Mouse (Mus musculus): ENCODE results near the gene Gpc5.
A peak's percentile ranks its signal among the peaks of the same experiment; 100 is the strongest.

Gpc5 gene

DNA sequence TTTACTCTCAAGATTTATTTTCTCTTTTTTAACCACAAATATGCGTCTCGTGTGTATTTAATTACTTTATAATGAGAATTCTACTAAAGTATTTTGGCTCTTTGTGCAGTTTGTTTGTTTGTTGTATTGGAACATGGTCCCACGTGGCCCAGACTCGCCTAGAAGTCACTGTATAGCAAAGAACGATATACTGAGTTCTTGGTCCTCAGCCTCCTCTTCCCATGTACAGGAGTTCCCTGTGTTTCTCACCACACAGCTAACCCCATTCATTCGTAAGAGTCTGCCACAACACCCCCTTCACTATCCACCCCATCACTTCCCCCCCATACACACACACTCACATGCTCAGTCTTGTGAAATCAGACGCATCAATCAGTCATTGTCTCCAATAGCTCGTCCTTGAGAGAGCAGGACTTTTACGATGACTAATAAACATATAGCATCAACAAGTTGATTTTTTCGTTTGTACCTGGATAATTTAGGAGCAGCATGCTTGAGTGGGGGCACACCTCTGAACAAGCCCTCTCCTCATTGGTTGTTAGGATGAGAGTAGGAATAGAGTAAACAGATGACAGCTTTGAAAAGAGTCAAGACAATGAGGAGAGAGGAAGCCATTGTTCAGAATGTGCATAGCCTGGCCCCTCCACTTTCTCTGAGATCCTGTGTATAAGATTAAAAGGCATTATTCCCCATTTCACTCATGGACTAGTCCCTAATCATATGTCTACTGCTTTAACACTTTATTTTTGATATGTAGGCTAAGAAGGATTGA lies 740.0 kb downstream of the Gpc5 start:
- no peak for DNase-seq (ENCODE audit: low spot score in 2 of 2)

DNA sequence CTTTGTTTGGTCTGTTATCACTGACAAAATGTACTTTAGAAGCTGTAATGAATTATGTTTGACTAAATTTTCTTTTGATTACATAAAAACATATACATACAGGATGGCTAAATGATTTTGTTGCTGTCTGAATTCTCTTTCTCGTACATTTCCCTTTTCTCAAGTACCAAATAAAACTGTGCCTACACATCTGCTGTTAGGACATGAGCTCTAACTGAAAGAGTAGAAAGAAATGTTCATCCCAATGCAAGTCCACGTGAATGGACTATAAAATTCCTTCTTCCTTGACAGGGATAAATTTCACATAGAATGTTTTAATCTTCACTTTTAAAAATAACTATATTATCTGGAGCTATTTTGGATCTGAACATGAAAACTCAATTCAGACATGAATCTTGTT lies 751.8 kb downstream of the Gpc5 start:
- peak in 1 of 2 experiments; percentile 7 for DNase-seq (ENCODE audit: low spot score in 2 of 2)

DNA sequence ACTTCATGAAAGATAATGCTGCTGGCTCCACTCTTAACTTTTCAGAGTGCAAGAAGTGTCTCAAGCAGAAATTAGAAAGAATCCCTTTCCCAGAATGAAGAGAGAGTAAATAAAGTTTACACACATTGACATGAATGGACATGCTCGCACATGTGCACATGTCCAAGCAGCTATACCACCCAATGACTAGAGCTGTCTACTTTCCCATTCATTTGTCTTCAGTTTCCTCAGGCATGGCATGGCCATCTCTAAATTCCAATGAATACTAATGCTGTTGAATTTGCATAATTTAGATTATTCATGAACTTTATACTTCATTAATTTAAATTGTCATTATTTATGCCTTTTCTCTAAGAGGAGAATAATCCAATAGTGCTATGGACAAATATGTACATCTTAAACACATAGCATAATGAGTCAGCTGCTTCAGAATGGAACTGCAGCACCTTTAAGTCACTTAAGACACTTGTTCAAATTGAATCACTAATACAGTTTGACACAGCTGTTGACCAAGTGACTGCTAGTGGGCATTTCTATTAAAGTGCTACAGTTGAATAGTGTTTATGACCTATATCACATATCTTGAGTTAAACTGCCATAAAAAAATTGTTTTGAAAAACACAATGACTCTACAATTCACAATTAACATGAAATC lies 752.9 kb downstream of the Gpc5 start:
- DNase-seq (ENCODE audit: low spot score in 2 of 2) = no peak

DNA sequence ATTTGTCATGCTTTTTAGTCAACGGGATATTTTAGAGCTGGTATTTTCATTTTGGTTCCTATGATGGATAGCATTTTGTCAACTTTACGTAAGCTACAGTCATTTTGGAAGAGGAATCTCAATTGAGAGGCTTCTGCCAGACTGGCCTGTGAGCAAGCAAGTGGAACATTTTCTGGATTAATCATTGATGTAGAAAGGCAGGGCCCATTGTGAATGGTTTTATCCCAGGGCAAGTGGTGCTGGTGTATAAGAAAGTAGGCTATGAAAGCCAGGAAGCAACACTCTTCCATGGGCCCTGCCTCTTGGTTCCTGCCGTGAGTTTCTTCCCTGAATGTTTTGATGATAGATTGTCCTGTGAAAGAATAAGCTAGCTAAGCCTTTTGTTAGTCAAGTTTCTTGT lies 777.1 kb downstream of the Gpc5 start:
- DNase-seq (ENCODE audit: low spot score in 2 of 2) = no peak

DNA sequence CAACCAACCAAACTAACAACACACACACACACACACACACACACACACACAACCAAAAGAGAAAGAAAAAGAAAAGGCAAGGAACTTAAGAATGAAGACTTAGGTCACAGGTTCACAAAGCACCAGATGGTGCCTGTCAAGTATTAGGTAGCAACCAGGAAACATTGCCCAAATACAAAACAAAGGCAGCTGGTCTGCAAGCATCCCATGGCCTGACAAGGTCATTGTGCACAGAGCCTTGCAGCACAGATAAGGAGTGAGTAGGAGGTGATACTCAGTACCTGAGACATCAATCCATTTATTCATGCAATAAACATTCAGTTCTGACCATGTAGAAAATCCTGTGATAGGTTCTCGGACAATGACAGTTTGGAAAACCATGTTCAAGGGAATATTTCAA lies 884.0 kb downstream of the Gpc5 start:
- no peak for DNase-seq (ENCODE audit: low spot score in 2 of 2)

DNA sequence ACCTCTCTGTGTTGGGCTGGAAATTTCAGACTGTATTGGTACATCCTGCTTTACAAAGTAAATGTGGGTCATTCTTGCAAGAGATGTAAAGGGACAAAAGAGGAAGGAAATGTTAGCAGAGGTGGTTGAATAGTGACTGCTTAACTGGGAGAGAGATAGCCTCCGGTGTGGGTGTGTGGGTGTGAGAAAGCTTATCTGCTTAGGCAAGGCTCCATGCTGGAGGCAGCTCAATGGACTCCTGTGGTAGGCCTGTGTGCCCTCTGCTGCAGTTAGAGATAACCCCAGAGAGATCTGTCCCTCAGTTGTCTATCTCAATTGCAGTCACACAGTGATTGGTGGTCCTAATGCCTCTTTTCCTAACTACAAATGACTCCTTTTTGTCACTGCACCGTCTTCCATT lies 887.2 kb downstream of the Gpc5 start:
- DNase-seq (ENCODE audit: low spot score in 2 of 2) = no peak

DNA sequence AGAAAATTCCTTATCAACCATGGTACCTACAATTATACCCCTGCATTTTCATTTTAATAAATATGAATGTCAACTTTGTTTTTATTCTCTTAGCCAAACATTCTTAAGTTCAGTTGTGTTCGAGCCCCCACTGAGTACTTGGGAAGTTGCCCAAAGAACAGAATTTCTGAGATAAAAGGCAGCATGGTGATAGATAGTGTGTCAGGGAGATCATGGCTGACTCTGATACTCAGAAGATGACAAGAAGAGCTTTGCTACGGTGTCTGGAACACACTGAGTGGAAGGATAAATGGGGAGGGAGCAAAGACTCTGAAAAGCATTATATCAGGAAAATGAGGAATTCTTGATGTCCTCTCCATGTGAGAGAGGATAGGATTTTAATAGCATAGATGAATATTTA lies 898.7 kb downstream of the Gpc5 start:
- no peak for DNase-seq (ENCODE audit: low spot score in 2 of 2)

DNA sequence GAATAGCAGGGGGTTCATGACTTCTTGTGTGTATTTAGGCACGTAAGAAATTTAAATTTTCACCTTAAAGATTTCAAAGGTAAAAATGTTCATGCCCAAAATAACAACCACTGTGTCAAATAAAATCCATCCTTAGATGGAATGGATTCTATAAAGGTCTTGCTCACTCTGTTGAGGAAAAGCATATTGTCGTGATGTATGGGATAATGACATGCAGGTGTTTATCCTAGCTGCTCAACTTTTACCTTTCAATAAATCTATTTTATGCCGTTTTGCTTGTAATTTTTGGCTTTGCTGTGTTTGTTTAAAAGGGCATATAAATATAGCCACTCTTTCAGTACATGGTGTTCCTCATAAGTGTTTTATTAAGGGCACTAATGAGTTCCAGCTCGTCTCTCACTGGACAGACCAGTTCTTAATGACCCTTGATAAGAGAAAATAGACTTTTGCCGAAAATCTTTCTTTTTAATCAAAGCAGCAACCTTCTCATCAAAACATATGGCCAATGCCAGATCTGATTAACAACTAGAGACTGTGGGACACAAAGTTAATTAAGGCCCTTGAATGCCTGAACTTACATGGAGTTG lies 901.6 kb downstream of the Gpc5 start:
- DNase-seq (ENCODE audit: low spot score in 2 of 2) = no peak

DNA sequence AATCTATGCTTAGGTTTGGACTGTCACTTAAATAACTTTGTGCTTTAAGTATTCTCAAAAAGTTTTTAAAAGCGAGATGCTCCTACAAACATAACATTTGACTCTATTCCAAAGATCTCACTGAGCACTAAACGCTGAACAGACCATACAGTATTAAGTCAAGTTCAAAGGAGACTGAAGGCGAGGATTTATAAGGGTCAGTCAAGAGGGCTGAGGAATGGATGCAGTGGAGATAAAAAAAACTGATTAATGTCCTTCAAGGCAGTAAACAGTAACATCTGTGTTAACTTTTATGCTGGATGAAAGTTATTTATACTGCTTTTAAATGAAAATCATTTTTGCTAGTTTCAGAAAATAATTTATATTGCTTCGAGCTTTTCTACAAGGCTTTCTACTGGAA lies 906.9 kb downstream of the Gpc5 start:
- no peak for DNase-seq (ENCODE audit: low spot score in 2 of 2)

DNA sequence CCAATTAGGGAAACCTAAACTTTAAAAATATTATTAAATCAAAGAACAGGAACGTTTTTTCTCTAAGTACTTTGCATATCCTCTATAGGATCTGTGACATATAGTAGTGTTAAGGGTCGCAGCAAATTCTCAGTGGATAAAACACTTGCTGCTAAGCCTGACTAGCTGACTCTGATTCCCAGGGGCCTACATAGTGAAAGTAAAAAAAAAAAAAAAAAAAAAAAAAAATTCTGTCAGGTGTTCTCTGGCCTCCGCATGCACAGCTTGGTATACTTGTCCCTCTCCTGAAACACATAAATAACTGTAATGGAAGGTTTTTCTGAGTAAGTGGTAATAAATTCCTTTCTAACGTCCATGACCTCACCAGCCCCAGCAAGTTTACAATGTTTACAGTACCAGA lies 995.0 kb downstream of the Gpc5 start:
- DNase-seq (ENCODE audit: low spot score in 2 of 2) = no peak

DNA sequence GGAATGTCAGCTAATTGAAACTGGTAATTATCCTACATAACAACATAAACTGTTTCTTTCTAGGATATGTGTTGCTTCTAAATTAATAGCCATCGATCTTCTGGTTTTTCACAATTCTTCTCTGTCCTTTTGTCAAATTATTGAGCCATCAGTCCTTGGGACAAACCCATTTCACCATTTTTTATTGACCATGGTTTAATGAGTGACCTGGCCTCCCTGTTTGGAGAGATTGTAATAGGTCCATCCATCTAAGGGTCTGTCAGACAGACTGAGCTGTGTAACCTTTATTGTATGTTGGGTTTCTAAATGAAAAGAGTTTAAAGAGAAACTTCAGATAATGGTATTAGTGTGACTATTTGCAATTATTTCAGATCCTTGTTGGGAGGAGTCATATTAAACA lies 1035.9 kb downstream of the Gpc5 start:
- no peak for DNase-seq (ENCODE audit: low spot score in 2 of 2)

DNA sequence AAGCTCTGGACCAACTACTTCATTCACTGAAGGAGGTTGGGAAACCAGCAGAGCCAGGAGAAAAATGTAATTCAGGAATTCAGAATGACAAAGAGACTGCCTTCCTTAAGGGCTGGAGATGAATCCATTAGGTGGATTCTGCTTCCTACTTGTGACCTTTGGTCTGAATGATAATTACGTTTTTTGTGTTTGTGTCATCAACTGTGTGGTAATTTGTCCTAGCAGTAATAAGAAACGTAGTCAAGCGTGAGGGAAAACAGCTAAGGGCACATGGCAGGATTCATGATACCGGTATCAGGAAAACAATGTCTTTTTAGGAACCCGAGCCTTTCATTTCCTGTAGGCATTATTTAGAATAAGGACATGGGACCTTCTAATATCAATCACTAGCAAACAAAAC lies 1045.3 kb downstream of the Gpc5 start:
- no peak for DNase-seq (ENCODE audit: low spot score in 2 of 2)

DNA sequence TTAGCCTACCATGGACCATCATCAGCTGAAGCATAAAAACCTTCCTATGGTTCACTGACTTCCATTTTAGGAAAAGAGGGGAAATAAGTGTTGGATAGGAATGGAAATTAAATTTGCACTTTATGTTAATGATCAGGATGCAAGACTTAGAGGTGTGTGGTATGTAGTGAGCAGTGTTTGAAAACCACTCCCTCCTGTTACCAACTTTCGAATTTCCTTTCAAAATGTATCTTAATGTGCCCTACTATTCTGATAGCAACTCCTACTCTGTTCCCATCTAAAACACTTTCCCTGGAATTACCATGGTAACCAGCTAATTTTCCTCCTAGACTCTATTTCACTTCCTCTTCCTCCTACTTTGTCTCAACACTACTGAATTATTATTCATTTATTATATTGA lies 1045.8 kb downstream of the Gpc5 start:
- no peak for DNase-seq (ENCODE audit: low spot score in 2 of 2)

DNA sequence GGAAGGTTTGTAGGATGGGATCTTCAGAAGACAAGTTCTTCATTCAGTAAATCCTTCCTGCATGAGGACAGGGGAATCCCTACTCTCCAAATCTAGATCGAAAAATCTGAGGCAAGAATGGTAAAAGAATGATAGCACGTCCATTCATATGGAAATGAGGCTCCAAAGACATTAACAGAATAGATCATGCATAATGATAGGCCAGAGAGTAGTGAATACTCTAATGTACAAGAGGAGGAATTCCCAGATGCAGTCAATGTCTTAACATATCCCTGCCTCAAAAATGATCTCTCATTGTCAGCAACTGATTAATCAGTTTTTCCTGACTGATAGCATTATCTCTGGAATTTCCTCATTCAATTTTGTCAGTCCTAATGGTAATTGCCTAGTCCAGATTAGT lies 1070.6 kb downstream of the Gpc5 start:
- no peak for DNase-seq (ENCODE audit: low spot score in 2 of 2)

DNA sequence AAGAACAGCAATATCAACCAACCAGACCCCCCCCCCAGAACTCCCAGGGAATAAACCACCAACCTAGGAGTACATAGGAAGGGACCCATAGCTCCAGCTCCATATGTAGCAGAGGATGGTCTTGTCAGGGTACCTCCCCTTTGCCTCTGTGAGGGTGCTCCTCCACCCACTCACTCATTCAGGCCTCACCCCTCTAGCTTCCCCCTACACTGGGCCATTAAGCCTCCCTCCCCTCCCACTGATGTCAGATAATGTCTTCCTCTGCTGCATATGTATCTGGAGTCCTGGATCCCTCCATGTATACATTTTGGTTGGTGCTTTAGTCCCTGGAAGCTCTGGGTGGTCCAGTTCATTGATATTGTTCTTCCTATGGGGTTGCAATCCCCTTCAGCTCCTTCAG lies 1075.4 kb downstream of the Gpc5 start:
- DNase-seq (ENCODE audit: low spot score in 2 of 2) = no peak

DNA sequence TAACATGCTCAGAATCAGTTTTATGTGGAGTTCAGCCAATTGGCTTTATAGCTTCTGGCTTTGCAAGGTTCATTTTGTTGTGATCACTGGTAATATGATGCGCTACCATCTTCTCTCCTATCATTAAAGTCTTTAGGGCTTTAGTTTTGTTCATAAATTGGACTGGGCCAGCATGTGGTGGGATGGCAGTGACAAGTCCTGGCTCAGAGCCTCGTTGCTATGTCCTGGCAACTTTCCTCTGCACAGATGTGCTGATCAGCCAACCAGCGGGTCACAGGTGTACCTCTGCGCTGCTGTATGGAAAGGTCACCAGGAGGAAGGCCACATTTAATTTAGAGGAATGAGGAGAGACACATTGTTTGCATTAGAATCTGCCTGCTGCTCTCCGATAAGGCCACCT lies 1077.1 kb downstream of the Gpc5 start:
- DNase-seq (ENCODE audit: low spot score in 2 of 2) = no peak

DNA sequence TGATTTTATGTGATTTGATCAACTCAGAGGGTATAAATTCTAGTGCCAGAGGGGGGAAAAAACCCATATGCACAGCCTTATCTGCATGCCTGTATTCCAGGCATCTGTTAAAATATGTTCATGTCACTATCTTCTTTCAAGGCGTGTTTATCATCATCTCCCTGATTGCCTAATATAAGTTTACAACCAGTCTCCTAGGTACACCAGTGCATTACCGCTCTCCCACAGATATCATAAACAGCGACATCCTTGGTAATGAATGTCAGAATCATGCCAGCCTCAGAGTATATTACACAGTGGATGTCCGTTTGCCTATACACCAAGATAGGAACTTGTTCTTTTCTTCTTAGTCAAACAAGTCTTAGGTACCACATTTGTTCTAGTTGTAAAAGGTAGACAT lies 1095.0 kb downstream of the Gpc5 start:
- no peak for DNase-seq (ENCODE audit: low spot score in 2 of 2)

DNA sequence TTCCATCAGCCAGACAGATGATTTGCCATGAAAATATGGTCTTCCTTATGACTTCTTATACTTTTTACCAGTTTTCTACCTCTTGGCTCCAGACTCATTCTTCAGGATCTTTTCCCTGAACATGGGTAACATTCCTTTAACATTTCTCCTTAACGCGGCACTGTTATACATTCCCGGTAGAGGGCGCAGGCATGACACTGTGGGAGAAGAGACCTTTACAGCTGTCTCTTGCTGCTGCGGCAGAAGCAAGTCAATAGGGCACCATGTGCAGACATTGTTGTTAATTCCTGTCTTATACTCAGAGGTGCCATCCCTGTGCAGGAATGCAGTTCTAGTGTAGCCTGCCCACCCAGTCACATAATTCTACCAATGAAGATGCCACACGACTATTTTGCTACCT lies 1115.0 kb downstream of the Gpc5 start:
- no peak for DNase-seq (ENCODE audit: low spot score in 2 of 2)

DNA sequence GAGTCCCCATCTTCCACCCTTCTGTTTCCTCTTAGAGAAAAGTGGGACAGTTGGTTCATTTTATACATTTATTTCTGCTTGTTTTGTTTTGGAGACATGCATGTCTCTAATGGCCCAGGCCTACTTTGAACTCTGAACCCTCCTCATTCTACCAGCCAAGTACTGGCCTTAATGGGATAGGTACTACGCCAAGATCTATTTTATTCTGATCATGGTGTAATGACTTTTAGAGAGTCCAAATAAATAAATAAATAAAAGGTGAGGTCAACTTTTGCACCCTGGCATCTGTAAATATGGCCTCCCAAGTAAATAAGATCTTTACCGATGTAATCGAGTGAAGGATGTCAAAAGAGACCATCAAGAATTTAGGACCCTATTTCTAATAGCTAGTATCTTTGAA lies 1116.6 kb downstream of the Gpc5 start:
- DNase-seq (ENCODE audit: low spot score in 2 of 2) = no peak

DNA sequence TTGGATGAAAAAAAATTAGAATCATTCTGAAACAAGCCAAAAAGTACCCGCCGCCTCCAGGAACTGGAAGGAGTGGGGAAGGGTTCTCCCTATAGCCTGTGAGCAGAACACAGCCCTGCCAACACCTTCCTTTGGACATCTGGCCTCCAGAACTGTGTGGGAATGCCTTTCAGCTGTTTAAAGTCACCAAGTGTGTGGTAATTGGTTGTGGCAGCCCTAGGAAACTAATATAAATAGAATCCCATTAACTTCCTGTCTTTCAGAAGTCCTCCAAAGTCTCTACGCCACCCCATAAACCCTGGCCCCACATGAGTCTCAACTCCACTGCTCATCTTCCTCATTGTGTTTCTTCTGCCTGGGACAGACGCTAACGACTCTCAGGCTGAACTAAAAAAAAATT lies 1117.0 kb downstream of the Gpc5 start:
- DNase-seq (ENCODE audit: low spot score in 2 of 2) = peak; percentile 7 to 44

DNA sequence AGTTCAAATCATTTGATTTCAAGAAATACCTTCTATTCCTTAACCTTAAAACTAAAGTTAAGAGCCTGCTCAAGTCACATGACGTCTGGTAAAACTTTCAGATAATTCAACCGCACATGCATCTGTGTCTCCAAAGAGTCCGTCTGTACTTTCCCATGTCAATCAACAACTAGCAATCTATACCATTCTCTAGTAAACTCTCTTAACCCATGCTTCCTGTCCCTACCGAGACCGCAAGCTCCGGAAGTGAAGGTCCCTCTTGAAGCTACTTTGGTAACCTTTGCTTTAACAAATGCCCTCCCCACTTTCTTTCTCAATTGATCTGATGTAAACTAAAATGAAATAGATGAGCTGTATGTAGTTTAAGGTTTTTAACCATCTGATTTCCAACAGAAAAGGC lies 1118.3 kb downstream of the Gpc5 start:
- no peak for DNase-seq (ENCODE audit: low spot score in 2 of 2)

DNA sequence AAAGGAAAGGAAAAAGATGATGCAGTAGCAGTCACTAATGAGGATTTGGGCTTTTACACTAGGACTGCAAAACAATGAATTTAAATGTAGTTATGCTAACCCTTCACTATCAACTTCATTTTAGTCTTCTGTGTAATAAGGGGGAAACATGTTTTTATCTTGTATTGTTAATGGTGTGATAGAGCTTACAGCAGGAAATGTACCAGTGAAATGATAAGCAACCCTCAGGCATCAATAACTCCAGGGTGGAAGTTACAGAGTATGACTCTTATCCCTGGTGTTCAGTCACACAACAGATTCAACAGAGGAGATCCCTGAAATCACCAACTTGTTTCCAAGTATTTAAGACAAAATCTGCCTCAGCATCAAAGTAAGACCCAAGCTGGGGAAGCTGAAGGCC lies 1120.0 kb downstream of the Gpc5 start:
- no peak for DNase-seq (ENCODE audit: low spot score in 2 of 2)

DNA sequence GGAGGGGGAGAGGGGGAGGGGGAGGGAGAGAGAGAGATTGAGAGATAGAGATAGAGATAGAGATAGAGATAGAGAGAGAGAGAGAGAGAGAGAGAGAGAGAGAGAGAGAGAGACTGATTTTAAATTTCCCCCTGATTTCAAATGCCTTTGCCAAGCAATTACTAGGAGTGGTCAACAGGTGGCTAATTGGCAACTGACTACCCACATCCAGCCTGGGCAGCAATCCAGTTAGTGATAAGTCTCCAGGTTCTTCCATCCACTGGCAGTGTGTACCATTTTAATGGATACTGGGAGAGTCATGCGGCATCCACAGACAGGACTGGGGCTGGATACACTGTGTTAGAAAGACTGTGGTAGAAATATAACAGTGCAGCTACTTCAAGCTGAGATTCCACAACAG lies 1166.1 kb downstream of the Gpc5 start:
- DNase-seq (ENCODE audit: low spot score in 2 of 2) = no peak
